Mouse (Mus musculus) cerebellum, postnatal 10 days (tissue): ENCODE results near the gene Pakap.

Source experiments
- DNase-seq, 2 experiments: peaks; one replicate each; pipeline ENCODE4 v3.0.0; 2021; ENCODE audit warnings: mixed read lengths in 2 of 2

The Pakap gene

GRCm38 (mm10) chr4:57677916-57678315, 109.9 kb downstream of the Pakap start:
- no peak for DNase-seq

DNA sequence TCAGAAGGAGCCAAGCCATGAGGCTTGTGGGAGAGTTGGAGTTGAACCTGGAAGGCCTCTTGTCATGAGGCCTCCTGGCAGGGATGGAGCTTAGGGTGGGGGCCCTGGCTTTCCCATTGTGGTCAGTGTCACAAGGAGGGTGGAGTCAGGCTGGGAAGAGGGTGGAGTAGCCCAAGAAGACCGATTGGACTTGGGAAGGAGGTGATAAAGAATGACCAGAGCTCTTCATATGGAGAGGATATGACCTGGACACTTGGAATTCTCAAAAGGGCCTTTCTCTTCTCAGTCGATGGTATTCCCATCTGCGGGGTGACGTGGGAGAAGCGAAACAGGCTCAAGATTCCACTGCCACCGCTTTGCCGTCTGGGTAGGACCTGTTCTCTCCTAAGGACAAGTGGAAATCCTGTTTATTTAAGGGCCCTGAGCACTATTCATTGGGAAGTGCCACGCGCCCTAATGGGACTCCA, 111.0 kb downstream of the Pakap start:
- DNase-seq, result no peak

GRCm38 (mm10) chr4:57680186-57680585, 112.2 kb downstream of the Pakap start:
- no peak for DNase-seq

DNA sequence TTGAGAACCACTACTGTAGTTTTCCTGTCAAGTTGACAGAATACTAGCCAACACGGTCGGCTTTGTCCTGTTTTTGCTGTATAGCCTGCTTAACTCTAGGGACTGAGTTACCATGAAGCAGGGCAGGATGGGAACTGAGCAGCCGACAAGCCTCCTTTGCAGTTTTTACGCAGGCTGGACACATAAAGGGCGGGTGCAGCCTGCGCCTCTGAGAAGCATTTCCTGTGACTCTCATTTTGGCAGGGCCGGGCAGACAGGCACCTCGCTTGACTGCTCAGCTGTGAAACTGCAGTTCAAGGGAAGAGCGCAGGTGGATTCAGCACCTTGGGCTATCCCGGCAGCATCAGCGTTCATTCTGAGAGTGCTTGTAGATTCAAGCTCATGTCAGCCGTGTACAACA, 113.5 kb downstream of the Pakap start:
- DNase-seq, result peak; percentile 66 to 70

GRCm38 (mm10) chr4:57682341-57682740, 114.4 kb downstream of the Pakap start:
- DNase-seq, result no peak

DNA sequence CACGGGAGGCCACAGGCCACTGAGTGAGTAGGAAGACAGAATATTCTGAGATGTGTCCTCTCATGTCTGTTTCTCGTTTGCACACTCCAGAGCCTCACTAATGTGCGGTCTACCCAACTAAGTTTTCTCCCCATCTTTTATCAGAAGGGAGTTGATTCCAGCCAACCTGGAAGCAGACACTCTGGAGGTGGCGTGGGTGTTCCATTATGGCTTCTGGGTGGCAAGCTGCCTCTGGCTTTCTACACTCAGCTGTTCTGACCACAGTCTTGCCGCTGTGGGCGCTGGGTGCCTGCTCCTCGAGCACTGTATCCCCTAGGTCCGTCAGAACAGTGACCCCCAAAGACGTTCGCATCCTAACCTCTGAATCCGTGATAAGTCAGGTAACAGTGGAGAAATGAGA, 115.0 kb downstream of the Pakap start:
- no peak for DNase-seq

- no peak for DNase-seq
These were observed 116.8 kb downstream of the Pakap start for GRCm38 (mm10) chr4:57684676-57685215.

GRCm38 (mm10) chr4:57686736-57687135, 118.8 kb downstream of the Pakap start:
- no peak for DNase-seq

- DNase-seq, result no peak
These were observed 119.6 kb downstream of the Pakap start for GRCm38 (mm10) chr4:57687583-57687982.

GRCm38 (mm10) chr4:57688131-57688530, 120.2 kb downstream of the Pakap start:
- DNase-seq, result no peak

GRCm38 (mm10) chr4:57690001-57690400, 122.0 kb downstream of the Pakap start:
- no peak for DNase-seq

- DNase-seq, result no peak
These were observed 122.8 kb downstream of the Pakap start for GRCm38 (mm10) chr4:57690805-57691204.

DNA sequence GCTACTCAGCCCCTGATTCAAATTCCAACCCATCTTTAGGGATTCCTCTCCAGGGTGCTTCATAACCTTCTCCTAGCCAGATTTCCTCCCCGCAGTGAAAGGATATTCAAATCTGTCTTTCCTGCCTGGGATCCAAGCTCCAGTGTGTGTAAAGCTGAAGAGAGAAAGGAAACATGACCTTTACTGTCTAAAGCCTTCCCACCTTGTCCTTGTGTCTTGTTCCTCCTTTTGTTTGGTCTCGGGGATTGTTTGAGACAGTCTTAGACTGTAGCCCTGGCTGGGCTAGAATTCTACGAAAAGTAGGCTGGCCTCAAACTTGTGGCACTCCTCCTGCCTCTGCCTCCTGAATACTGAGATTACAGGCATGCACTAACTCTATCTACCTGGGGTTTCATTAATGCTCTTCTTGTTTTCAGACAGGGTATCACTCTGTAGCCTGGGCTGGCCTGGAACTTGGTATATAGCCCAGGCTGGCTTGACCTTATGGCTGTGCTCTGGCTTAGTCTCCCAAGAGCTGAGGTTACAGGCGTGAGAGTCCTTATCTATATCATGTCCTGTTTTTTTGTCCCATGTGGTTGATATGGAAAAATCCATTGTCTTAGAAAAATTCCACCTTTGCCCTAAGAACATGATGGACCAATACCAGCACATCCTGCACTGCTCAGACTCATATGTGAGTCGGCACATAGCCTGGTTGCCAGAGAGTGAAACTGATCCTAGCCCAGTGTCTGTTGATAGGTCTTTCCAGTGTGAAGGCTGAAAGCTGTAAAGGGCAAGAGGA, 126.6 kb downstream of the Pakap start:
- no peak for DNase-seq

GRCm38 (mm10) chr4:57696955-57697354, 129.0 kb downstream of the Pakap start:
- DNase-seq, result no peak

GRCm38 (mm10) chr4:57697918-57698611, 130.1 kb downstream of the Pakap start:
- no peak for DNase-seq

- peak; percentile 48 to 70 for DNase-seq
These were observed 133.6 kb downstream of the Pakap start for GRCm38 (mm10) chr4:57701576-57701975.

DNA sequence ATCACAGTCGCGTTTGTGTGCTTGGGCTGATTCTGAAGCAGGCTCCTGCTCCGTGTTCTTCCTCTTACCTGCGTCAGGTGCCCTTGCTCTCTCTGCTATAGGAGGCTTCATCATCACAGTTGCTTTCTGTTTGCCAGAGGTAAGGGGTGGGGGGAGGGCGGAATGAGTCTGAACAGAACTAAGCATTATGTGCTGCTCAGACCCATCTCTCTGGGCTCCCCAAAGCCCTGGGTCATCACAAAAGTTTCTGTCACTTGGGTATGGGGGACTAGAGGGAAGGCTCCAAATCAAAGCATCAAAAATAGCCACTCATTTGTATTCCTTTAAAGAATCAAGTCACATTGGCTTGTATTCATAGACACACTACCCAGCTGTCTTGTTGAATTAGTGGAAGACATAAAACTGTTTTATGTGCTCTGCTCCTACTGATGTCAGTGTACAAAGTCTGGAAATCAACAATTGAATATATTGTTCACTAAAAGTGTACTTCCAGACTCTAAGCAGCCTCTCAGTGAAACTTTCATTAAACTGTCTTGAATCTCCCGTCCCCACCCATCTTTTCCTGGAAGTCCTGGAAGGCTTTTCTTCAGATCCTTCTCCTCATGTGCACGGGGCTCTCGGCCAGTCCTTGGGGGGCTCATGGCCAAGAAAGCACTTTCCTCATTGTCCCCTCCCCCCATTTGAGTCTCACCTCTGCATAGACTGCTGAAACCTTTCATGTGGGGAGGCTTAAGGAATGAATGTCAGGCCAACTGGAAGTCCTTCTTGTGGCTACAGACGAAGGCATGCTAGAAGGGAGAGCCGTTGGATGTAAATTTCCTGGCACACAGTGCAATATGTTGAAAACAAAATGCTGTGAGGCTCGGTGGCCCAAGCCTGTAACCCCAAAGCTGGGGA, 135.8 kb downstream of the Pakap start:
- DNase-seq, result no peak

DNA sequence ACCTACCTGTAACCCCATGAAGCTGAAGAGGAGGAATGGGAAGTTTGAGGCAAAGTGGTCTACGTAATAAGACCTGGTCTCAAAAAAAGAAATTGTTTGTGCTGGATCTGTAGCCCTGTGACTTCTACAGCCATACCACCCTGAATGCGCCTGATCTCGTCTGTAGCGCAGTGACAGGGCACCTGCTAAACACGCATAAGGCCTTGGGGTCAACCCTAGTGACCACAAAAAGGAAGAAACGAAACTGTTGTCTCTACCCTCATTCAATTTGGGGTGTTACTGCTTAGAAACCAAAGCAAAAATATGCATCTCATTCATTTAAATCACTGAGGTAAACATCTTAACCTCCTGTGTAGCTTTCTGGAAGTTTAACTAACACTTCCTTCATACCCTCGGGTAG, 136.6 kb downstream of the Pakap start:
- DNase-seq, result no peak

- DNase-seq, result no peak
These were observed 147.9 kb downstream of the Pakap start for GRCm38 (mm10) chr4:57715849-57716248.

- no peak for DNase-seq
These were observed 148.8 kb downstream of the Pakap start for GRCm38 (mm10) chr4:57716735-57717134.

DNA sequence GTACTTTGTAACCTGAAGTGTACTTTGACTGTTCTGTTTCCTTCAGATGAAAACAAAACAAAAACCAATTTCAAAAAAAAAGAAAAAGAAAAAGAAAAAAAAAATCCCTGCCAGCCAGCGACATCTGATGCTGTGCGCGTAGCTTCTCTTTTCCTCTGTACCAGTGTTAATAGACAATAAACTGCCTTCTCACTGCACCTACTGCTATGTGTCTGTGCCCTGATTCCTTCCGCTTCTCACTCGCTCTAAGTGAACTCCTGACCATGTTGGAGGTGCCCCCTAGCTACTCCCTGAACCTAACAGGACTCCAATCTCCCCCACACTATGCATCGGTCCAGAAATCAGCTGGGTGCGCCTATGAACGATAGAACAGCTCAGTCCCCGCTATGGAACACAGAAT, 149.4 kb downstream of the Pakap start, which contains the start of gene Akap2:
Gene Akap2, plus strand, starts transcription at position 304 of the 400 bp plus-strand sequence.
- no peak for DNase-seq

DNA sequence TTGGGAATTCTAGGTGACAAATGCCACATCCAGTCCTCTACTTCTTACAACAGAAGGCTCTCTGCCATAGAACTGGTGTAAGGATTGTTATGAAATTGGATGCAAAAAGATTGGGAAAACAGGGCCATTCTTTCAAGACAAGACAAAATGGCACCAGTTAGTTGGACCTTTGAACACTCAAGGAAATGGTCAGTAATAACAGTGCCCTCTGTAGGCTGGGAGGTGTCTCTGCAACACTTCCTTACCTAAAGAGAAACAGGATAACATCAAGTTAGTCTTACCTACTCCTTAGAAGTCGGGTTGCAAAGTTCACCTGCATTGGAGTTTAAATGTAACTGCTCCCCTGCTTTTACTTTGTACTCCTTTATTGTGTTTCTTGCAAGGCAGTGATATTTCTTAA, 151.4 kb downstream of the Pakap start:
- no peak for DNase-seq

DNA sequence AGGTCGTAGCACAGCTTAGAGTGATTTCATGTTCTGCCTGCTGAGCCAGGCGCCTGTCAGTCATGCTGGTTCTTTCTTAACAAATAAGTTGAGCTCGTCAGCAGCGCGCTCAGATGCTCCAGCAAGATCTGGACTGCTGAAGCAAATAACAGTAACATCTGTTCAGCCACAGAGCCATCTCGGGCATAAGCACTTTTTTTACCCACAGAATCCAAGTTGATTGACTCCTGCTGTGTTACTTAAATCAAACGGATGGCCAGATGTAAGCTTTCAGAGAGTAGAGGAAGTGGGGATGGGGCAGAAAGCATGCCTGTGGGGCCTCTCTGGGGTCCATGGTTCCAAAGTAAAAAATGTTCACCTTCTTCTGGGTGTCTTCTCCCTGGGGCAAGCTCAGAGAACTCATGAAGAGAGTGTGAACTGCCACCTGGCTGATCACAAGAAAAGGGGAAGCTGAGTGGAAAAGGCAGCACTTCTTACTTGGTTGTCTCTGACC, 152.9 kb downstream of the Pakap start:
- no peak for DNase-seq
